Mouse (Mus musculus) C2C12 (cell line): ENCODE data around the gene Hagh.

Source experiments
- CTCF ChIP-seq: IDR thresholded peaks from one replicate; pipeline ENCODE4 v1.5.1; 2011; ENCODE audit not compliant: control insufficient read depth, insufficient read depth, insufficient read length
- MAX ChIP-seq: IDR thresholded peaks from one replicate; pipeline ENCODE4 v1.6.1; 2011; ENCODE audit warnings: mild to moderate bottlenecking, control low read depth
- MYOD1 ChIP-seq: IDR thresholded peaks from one replicate; pipeline ENCODE4 v1.6.1; 2011; ENCODE audit warnings: low read depth; ENCODE audit not compliant: control insufficient read depth, insufficient read length
- MYOG ChIP-seq: IDR thresholded peaks from one replicate; pipeline ENCODE4 v1.6.1; 2011; ENCODE audit not compliant: control insufficient read depth, insufficient read length; ENCODE audit errors: extremely low read depth
- USF1 ChIP-seq: IDR thresholded peaks from one replicate; pipeline ENCODE4 v1.6.1; 2011; ENCODE audit warnings: low read depth, mild to moderate bottlenecking, control low read depth, moderate library complexity

DNA sequence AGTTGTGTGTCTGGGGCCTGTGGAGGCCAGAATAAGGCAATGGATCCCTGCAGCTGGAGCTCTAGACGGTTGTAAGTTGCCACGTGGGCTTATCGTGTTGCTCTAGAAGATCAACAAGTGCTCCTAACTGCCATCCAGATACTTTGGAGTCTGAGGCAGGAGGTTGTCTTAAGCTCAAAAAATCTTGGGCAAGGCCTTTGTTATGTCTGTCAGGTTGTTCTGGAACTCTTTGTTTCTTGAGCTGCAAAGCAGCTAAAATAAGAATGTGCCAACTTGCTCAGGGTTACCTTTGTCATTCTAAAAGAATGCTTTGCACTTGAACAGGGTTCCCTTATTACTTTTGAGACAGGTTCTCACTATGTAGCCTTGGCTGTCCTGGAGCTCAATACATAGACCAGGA is 28.7 kb upstream of the Hagh start:
- no peak for TF ChIP-seq CTCF
- no peak for TF ChIP-seq MYOD1
- no peak for TF ChIP-seq MAX
- no peak for TF ChIP-seq USF1
- no peak for TF ChIP-seq MYOG
